Mouse (Mus musculus): Measurements from ENCODE around the gene Gpatch11.

- TF ChIP-seq POLR2A (IDR thresholded peaks at IDR 0.05; ENCODE audit: low read depth, low read length) (no peak), CTCF (IDR thresholded peaks at IDR 0.05; ENCODE audit: extremely low read depth, insufficient read depth, insufficient read length, insufficient replicate concordance) (no peak)
Measured at GRCm38 (mm10) chr17:78791690-78792070, 43.7 kb upstream of the Gpatch11 start.

Measured in spleen, adult 2 months (tissue).